Mouse (Mus musculus) thymus, adult 2 months (tissue): ENCODE results near the gene Gm28043.

Source experiments
- CTCF ChIP-seq: fragments of 200-500 bp; IDR thresholded peaks from 2 replicates; pipeline ENCODE4 v1.5.1; 2012; ENCODE audit warnings: mild to moderate bottlenecking, control low read depth, low read length, moderate library complexity, borderline replicate concordance; ENCODE audit not compliant: control insufficient read depth, poor library complexity, insufficient read depth; ENCODE audit errors: extremely low read depth
- POLR2A ChIP-seq: fragments of 200-500 bp; IDR thresholded peaks from 2 replicates; pipeline ENCODE4 v1.6.1; 2012; ENCODE audit warnings: mild to moderate bottlenecking, low read length, control low read depth, moderate library complexity; ENCODE audit not compliant: control insufficient read depth, poor library complexity, insufficient read depth; ENCODE audit errors: extremely low read depth

DNA sequence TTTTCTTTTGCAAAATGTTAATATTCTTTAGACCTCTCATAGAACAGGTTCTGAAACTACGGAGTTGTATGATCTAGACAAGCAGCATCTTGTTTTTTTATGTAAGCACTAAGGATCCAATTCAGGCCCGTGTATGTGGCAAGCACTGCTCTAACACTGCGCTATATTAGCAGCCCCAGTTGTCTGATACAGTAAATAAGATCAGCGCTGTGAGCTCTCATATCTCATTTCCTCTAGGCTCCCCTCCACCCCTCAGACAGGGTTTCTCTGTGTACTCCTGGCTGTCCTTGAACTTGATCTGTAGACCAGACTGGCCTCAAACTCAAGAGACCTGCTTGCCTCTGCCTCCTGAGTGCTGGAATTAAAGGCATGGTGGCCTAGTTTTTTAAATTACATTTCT is 54.4 kb downstream of the Gm28043 start:
- TF ChIP-seq CTCF (no peak), POLR2A (no peak)
